Mouse (Mus musculus) embryo, embryonic 11 days (tissue): ENCODE measurements at regions not wholly inside any gene's neighbourhood (a gene's known extent, or its start where the extent isn't known, plus 50 kb on each side); places are given as distances from the start of the nearest gene placed in this dataset.

Experiments
- DNase-seq: peaks from one replicate; pipeline ENCODE4 v3.0.0-alpha.2; 2015

DNA sequence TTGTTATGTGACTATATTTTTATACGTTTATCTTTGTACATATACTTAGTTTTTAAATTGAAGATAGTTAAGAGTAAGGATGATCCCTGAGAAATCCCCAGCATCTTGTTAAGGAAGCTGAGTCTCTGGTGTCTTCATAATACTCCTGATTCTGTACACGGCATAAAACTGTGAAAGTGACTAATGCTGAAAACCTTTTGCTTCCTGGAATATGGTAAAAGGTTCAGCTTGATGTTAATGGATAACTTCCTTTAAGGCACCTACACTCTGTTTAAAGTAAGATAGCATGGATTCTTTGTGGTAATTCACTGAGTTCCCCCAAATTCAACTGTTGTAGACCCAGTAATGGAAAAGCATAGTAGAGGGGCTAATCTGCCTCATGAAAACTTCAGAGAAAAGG is 67.2 kb upstream of the Rgs1 start:
- no peak for DNase-seq

- no peak for DNase-seq
Measured at GRCm38 (mm10) chr1:144314382-144314781, 65.3 kb upstream of the Rgs1 start.

- no peak for DNase-seq
Measured at GRCm38 (mm10) chr1:144313318-144313717, 64.3 kb upstream of the Rgs1 start.

DNA sequence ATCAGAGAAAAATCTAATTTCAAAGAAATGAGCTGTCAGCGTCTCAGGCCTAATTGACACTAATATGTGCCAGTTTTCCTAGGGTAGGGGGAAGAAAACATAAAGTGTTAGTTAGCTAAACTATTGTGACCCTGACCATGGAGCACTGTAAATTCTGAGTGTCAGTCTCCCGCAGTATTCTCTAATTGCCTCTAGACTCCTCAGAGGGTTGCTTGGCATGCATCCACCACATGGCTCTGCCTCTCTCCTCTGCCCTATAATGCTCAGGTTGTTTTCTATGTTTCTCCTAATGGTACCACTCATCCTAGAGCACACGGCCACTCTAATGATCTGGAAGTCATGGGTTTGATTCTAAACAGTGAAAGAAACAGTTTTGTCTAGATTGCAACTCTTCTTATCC is 60.9 kb upstream of the Rgs1 start:
- DNase-seq = no peak

DNA sequence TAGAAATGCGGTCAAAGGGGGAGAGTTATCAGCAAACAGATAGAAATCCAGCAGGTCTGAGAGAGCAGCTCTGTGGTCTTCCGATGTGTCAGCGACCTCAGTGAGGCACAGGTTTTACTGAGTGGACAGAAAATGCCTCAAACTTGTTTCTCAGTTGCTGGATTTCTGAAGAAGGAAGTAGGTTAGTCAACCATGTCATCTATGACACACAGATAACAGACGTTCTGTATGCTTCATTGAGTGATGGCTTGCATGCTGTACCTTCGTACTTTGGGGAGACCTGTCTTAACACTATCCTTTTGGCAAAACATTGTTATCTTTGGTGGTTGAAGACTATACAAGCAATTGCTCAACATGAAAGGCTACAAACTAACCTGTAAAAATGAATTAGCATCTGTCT is 59.3 kb upstream of the Rgs1 start:
- no peak for DNase-seq

DNA sequence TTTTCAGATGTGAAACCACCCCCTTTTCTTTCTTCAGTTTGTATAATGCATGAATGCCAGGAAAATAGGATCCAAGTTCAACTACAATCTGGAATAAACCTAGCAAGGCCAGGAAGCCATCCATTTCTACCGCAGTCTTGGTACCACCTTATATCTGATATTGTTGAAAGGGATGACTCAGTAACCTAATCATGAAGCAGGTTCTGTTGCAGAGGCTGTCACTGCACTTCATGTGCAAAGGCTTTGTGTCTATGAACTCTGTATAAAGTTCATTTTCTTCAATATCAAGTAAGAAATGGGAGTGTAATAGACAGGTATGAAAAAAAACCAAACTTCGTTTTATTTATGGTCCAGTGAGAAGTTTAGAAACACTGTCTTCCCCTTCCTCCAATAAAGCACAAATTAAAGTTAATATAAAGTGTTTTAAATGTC is 58.8 kb upstream of the Rgs1 start:
- DNase-seq = no peak

- DNase-seq = no peak
Measured at GRCm38 (mm10) chr1:144307017-144307853, 58.2 kb upstream of the Rgs1 start.

GRCm38 (mm10) chr1:144306284-144306683 is 57.2 kb upstream of the Rgs1 start:
- DNase-seq = no peak

DNA sequence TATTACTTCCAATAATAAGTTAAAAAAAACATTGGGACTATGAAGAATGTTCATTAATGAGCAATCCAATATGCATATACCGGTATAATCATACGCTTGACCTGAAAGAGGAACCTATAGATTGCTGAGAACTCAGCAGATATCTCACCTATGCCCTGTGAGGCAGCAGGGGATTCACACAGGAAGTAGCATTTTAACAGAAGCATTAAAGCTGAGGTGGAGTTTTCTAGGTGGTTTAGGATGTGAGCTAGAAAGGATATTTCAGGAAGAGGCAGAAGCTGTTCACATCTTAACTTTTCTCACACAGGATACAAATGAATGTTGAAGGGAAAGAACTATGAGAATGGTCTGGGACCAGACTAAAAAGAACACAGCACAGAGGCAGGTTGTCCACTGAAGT is 51.6 kb upstream of the Rgs1 start:
- no peak for DNase-seq
